7 mouse cellular contexts compared by ENCODE assay signal in the genomic region with DNA sequence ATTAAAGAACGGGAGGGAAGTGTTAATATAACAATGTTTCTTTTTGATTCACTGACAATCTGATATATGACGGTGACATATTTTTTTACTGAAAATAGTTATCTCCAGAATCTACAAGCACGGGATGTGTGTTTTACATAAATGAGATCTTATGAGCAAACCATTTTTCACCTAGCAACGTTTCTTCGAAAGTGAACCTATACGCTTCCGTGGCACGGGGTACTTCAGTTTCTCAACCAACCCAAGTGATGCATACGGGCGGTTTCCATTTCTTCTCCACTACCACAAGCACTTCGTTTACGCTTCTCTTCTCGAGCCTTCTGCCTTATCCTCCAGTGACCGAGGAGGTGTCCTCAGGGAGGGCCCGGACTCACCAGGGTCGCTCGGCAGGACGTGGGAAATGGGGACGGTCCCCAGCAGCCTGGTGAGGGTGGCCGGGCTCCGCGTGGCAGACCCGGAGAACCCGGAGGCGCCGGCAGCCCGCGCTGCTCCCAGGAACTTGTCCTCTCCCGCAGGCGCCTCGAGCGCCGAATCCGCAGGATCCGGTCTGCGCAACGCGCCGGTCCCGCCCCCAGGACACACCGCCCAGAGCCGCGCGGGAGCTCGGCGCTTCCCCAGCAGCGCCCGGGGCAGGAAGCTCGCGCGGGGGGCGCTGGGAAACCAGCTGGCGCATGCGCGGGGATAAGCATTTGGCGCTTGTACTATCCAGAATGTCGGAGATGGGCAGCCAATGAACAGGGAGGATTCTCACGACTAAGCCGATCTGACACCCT. TPM values are rescaled to one million over a fixed set of nuclear protein-coding genes. Genes with fewer than 3 reads are reported as not detected.
DNase-seq lines count a peak whose midpoint lies in the region; ATAC-seq lines count a peak whose summit lies in the region.

Gene Zfp213 (minus strand): TSS at position 644 of the 773 bp plus-strand sequence.

- peak within 1 kb of the TSS; percentile 88 for H3K4me2 ChIP-seq in limb, embryonic 11.5 days (ENCODE audit: low read depth, severe bottlenecking)
- peak within 1 kb of the TSS; percentile 81 for H3K4me2 ChIP-seq in midbrain, embryonic 14.5 days (ENCODE audit: low read length)

- 1% methylated on average over 59 of the region's 59 CpGs for whole genome bisulfite sequencing in embryonic facial prominence, embryonic 10.5 days
- 1% methylated on average over 59 of the region's 59 CpGs for WGBS in limb, embryonic 11.5 days
- WGBS in midbrain, embryonic 14.5 days = 1% methylated on average over 59 of the region's 59 CpGs

- peak within 1 kb of the TSS; percentile 91 for H3K9ac ChIP-seq in limb, embryonic 11.5 days (ENCODE audit: low read length)
- H3K9ac ChIP-seq in midbrain, embryonic 14.5 days (replicated peaks; ENCODE audit: low read length) = peak within 1 kb of the TSS; percentile 92

- ATAC-seq in granulocyte monocyte progenitor cell, adult 5-6 weeks (replicated peaks; ENCODE audit: poor library complexity, severe bottlenecking) = peak; percentile 85
- ATAC-seq in limb, embryonic 11.5 days (ENCODE audit: insufficient number of reproducible peaks, low FRiP score, low TSS enrichment, low read depth) = peak; percentile 92
- ATAC-seq in midbrain, embryonic 14.5 days (ENCODE audit: low FRiP score, low TSS enrichment) = peak; percentile 96

- no peaks in the 10 kb centered on the region for H3K27me3 ChIP-seq in embryonic facial prominence, embryonic 10.5 days (replicated peaks; ENCODE audit: low read depth, poor library complexity, severe bottlenecking)
- no peaks in the 10 kb centered on the region for H3K27me3 ChIP-seq in limb, embryonic 11.5 days (ENCODE audit: control insufficient read depth, insufficient read depth, low read length)
- H3K27me3 ChIP-seq in midbrain, embryonic 14.5 days (ENCODE audit: control insufficient read depth, insufficient read depth, low read length) = no peaks in the 10 kb centered on the region

- peaks cover 16% of the 10 kb centered on the region for H3K4me1 ChIP-seq in embryonic facial prominence, embryonic 10.5 days
- peaks cover 6% of the 10 kb centered on the region for H3K4me1 ChIP-seq in limb, embryonic 11.5 days (ENCODE audit: control insufficient read depth, insufficient read depth, low read length)
- peaks cover 15% of the 10 kb centered on the region for H3K4me1 ChIP-seq in midbrain, embryonic 14.5 days (ENCODE audit: control insufficient read depth, insufficient read depth, low read length)

- H3K27ac ChIP-seq in embryonic facial prominence, embryonic 10.5 days (replicated peaks) = peak within 1 kb of the TSS; percentile 96
- peak within 1 kb of the TSS; percentile 84 for H3K27ac ChIP-seq in limb, embryonic 11.5 days (replicated peaks; ENCODE audit: low read depth, low read length)
- peak within 1 kb of the TSS; percentile 91 for H3K27ac ChIP-seq in midbrain, embryonic 14.5 days (replicated peaks; ENCODE audit: low read depth, low read length)

- DNase-seq in adrenal gland, postnatal 10 days = peak; percentile 97
- DNase-seq in embryonic facial prominence, embryonic 10.5 days (ENCODE audit: low spot score) = peak; percentile 97
- DNase-seq in kidney, adult 18-20 months = peak; percentile 95
- DNase-seq in limb, embryonic 11.5 days (ENCODE audit: low spot score) = peak; percentile 94
- DNase-seq in midbrain, embryonic 14.5 days = peak; percentile 99
- peak; percentile 88 to 91 for DNase-seq in spleen, adult 18-20 months

- peak within 1 kb of the TSS; percentile 85 for H3K4me3 ChIP-seq in embryonic facial prominence, embryonic 10.5 days
- peak within 1 kb of the TSS; percentile 84 for H3K4me3 ChIP-seq in limb, embryonic 11.5 days (ENCODE audit: low read depth, low read length)
- peak within 1 kb of the TSS; percentile 80 for H3K4me3 ChIP-seq in midbrain, embryonic 14.5 days (replicated peaks; ENCODE audit: low read depth, low read length)

- H3K9me3 ChIP-seq in embryonic facial prominence, embryonic 10.5 days = no peaks in the 10 kb centered on the region
- H3K9me3 ChIP-seq in limb, embryonic 11.5 days (ENCODE audit: control insufficient read depth, low read length) = no peaks in the 10 kb centered on the region
- no peaks in the 10 kb centered on the region for H3K9me3 ChIP-seq in midbrain, embryonic 14.5 days (ENCODE audit: control insufficient read depth, low read length)

- H3K36me3 ChIP-seq in embryonic facial prominence, embryonic 10.5 days (replicated peaks) = peaks cover 31% of the 10 kb centered on the region
- peaks cover 16% of the 10 kb centered on the region for H3K36me3 ChIP-seq in limb, embryonic 11.5 days (ENCODE audit: control insufficient read depth, insufficient read depth, low read length)
- peaks cover 25% of the 10 kb centered on the region for H3K36me3 ChIP-seq in midbrain, embryonic 14.5 days (ENCODE audit: control insufficient read depth, insufficient read depth, low read length)

RNA-seq across cellular contexts. Expression of gene Zfp213, which starts in this region (rescaled TPM):
- 1 to 10 TPM; 7.9 to 8.0 TPM for total RNA-seq in adrenal gland, postnatal 10 days (2021)
- polyA plus RNA-seq in embryonic facial prominence, embryonic 10.5 days (2016; fragmentation: Nextera tagmentation; extraction: Ambion mirVana) = 27.2 and 31.0 TPM in 2 replicates
- total RNA-seq in granulocyte monocyte progenitor cell, adult 5-6 weeks (2014; fragmentation: Nextera tagmentation) = 4.9 and 6.9 TPM in 2 replicates
- total RNA-seq in granulocyte monocyte progenitor cell, adult 5-6 weeks (2017) = 9.7 and 10.7 TPM in 2 replicates
- 24.4 and 25.6 TPM in 2 replicates for polyA plus RNA-seq in limb, embryonic 11.5 days (2014; fragmentation: Nextera tagmentation; extraction: Ambion mirVana)
- 16.8 and 19.1 TPM in 2 replicates for polyA plus RNA-seq in midbrain, embryonic 14.5 days (2014; fragmentation: Nextera tagmentation; extraction: Ambion mirVana)

Comparison
In these comparisons a context has a peak if more than half of its experiments do, and no peak if none do; other contexts are left out.
1. Peak in every context shown above with its lines: DNase-seq, ATAC-seq, H3K4me3 ChIP-seq and H3K27ac ChIP-seq.